Mouse (Mus musculus): ENCODE results near the gene Iqsec2. TPM values are rescaled to one million over a fixed set of nuclear protein-coding genes. Genes with fewer than 3 reads are reported as not detected.

Iqsec2 gene
- polyA plus RNA-seq, 1 experiment from 2014 or later = 3.9 TPM

- Histone ChIP-seq H3K9ac (no peak overlapping the region), H3K27me3 (0 out of 2 replicates have a peak, but pooled peaks cover 4% of the 10 kb centered on the region), H3K27ac (no peak overlapping the region), H3K4me2 (no peak overlapping the region), H3K9me3 (no peaks in the 10 kb centered on the region), H3K4me1 (no peaks in the 10 kb centered on the region), H3K4me3 (no peak overlapping the region), H3K36me3 (no peaks in the 10 kb centered on the region)
- ATAC-seq (ENCODE audit: insufficient number of reproducible peaks, low FRiP score, low TSS enrichment, low read depth) = no peak
- WGBS = 54% methylated on average over 3 of the region's 3 CpGs
Observed at GRCm38 (mm10) chrX:152158294-152158693, 14.2 kb downstream of the Iqsec2 start.

GRCm38 (mm10) chrX:152161404-152161803 is 17.3 kb downstream of the Iqsec2 start:
- peaks cover 13% of the 10 kb centered on the region; the same call in 1 of the 2 replicates for H3K27me3 ChIP-seq

GRCm38 (mm10) chrX:152164061-152164460 is 20.0 kb downstream of the Iqsec2 start:
- H3K27ac ChIP-seq = no peak overlapping the region
- H3K4me2 ChIP-seq = no peak overlapping the region
- no peak overlapping the region for H3K9ac ChIP-seq
- no peaks in the 10 kb centered on the region for H3K9me3 ChIP-seq
- no peak for ATAC-seq (ENCODE audit: insufficient number of reproducible peaks, low FRiP score, low TSS enrichment, low read depth)
- H3K4me3 ChIP-seq = no peak overlapping the region
- peaks cover 24% of the 10 kb centered on the region; the same call in 1 of the 2 replicates for H3K27me3 ChIP-seq
- no peaks in the 10 kb centered on the region for H3K4me1 ChIP-seq
- H3K36me3 ChIP-seq = no peaks in the 10 kb centered on the region

More at GRCm38 (mm10) chrX:152161404-152161803, 17.3 kb downstream of the Iqsec2 start:
- H3K4me3 ChIP-seq = no peak overlapping the region
- WGBS = 82% methylated on average over 4 of the region's 4 CpGs
- no peaks in the 10 kb centered on the region for H3K9me3 ChIP-seq
- no peaks in the 10 kb centered on the region for H3K36me3 ChIP-seq
- no peaks in the 10 kb centered on the region for H3K4me1 ChIP-seq
- no peak overlapping the region for H3K4me2 ChIP-seq
- no peak overlapping the region for H3K9ac ChIP-seq
- ATAC-seq (ENCODE audit: insufficient number of reproducible peaks, low FRiP score, low TSS enrichment, low read depth) = no peak
- H3K27ac ChIP-seq = no peak overlapping the region

GRCm38 (mm10) chrX:152166161-152166560 is 22.1 kb downstream of the Iqsec2 start:
- H3K27me3 ChIP-seq = peaks cover 29% of the 10 kb centered on the region; the same call in 1 of the 2 replicates
- H3K9ac ChIP-seq = no peak overlapping the region
- no peak for ATAC-seq (ENCODE audit: insufficient number of reproducible peaks, low FRiP score, low TSS enrichment, low read depth)
- H3K36me3 ChIP-seq = no peaks in the 10 kb centered on the region
- 78% methylated on average over 6 of the region's 6 CpGs for WGBS
- H3K4me2 ChIP-seq = no peak overlapping the region
- H3K4me3 ChIP-seq = no peak overlapping the region
- H3K4me1 ChIP-seq = no peaks in the 10 kb centered on the region
- no peak overlapping the region for H3K27ac ChIP-seq
- no peaks in the 10 kb centered on the region for H3K9me3 ChIP-seq

GRCm38 (mm10) chrX:152168521-152168920 is 24.5 kb downstream of the Iqsec2 start:
- H3K9ac ChIP-seq = no peak overlapping the region
- peaks cover 32% of the 10 kb centered on the region for H3K27me3 ChIP-seq
- H3K36me3 ChIP-seq = no peaks in the 10 kb centered on the region
- ATAC-seq (ENCODE audit: insufficient number of reproducible peaks, low FRiP score, low TSS enrichment, low read depth) = no peak
- H3K27ac ChIP-seq = no peak overlapping the region
- no peak overlapping the region for H3K4me3 ChIP-seq
- H3K9me3 ChIP-seq = no peaks in the 10 kb centered on the region
- WGBS = 67% methylated on average over 1 of the region's 1 CpGs
- H3K4me2 ChIP-seq = no peak overlapping the region
- peaks cover 8% of the 10 kb centered on the region; the same call in 1 of the 2 replicates for H3K4me1 ChIP-seq

- no peak overlapping the region for H3K27ac ChIP-seq
- H3K9ac ChIP-seq = no peak overlapping the region
- H3K4me2 ChIP-seq = no peak overlapping the region
- H3K4me3 ChIP-seq = no peak overlapping the region
- WGBS = 70% methylated on average over 6 of the region's 6 CpGs
- no peaks in the 10 kb centered on the region for H3K9me3 ChIP-seq
- H3K27me3 ChIP-seq = peaks cover 23% of the 10 kb centered on the region
- H3K36me3 ChIP-seq = no peaks in the 10 kb centered on the region
- 0 out of 2 replicates have a peak, but pooled peaks have one; percentile 40 for ATAC-seq (ENCODE audit: insufficient number of reproducible peaks, low FRiP score, low TSS enrichment, low read depth)
- H3K4me1 ChIP-seq = peaks cover 8% of the 10 kb centered on the region; the same call in 1 of the 2 replicates
Observed at GRCm38 (mm10) chrX:152171041-152172026, 27.3 kb downstream of the Iqsec2 start.

- no peaks in the 10 kb centered on the region for H3K36me3 ChIP-seq
- ATAC-seq (ENCODE audit: insufficient number of reproducible peaks, low FRiP score, low TSS enrichment, low read depth) = 0 out of 2 replicates have a peak, but pooled peaks have one; percentile 65
- H3K4me1 ChIP-seq = peaks cover 8% of the 10 kb centered on the region; the same call in 1 of the 2 replicates
- no peak overlapping the region for H3K4me2 ChIP-seq
- no peak overlapping the region for H3K9ac ChIP-seq
- 39% methylated on average over 3 of the region's 3 CpGs for WGBS
- 0 out of 2 replicates have a peak overlapping the region, but pooled peaks have one; percentile 33 for H3K27ac ChIP-seq
- H3K27me3 ChIP-seq = peaks cover 34% of the 10 kb centered on the region
- no peaks in the 10 kb centered on the region for H3K9me3 ChIP-seq
- no peak overlapping the region for H3K4me3 ChIP-seq
Observed at GRCm38 (mm10) chrX:152172487-152172935, 28.4 kb downstream of the Iqsec2 start.

GRCm38 (mm10) chrX:152175284-152175683 is 31.2 kb downstream of the Iqsec2 start:
- H3K36me3 ChIP-seq = no peaks in the 10 kb centered on the region
- no peaks in the 10 kb centered on the region for H3K9me3 ChIP-seq
- no peak overlapping the region for H3K4me3 ChIP-seq
- WGBS = 30% methylated on average over 3 of the region's 3 CpGs
- peak; percentile 22; the same call in 1 of the 2 replicates for ATAC-seq (ENCODE audit: insufficient number of reproducible peaks, low FRiP score, low TSS enrichment, low read depth)
- no peak overlapping the region for H3K4me2 ChIP-seq
- no peak overlapping the region for H3K27ac ChIP-seq
- peaks cover 8% of the 10 kb centered on the region; the same call in 1 of the 2 replicates for H3K4me1 ChIP-seq
- no peak overlapping the region for H3K9ac ChIP-seq
- H3K27me3 ChIP-seq = peaks cover 38% of the 10 kb centered on the region

- H3K9me3 ChIP-seq = no peaks in the 10 kb centered on the region
- no peak overlapping the region for H3K27ac ChIP-seq
- 100% methylated on average over 2 of the region's 2 CpGs for WGBS
- no peak overlapping the region for H3K9ac ChIP-seq
- H3K4me2 ChIP-seq = no peak overlapping the region
- H3K4me3 ChIP-seq = no peak overlapping the region
- H3K36me3 ChIP-seq = no peaks in the 10 kb centered on the region
- 0 out of 2 replicates have a peak, but pooled peaks cover under 1% of the 10 kb centered on the region for H3K4me1 ChIP-seq
- ATAC-seq (ENCODE audit: insufficient number of reproducible peaks, low FRiP score, low TSS enrichment, low read depth) = no peak
- H3K27me3 ChIP-seq = peaks cover 35% of the 10 kb centered on the region
Observed at GRCm38 (mm10) chrX:152177897-152178296, 33.8 kb downstream of the Iqsec2 start.

- peak overlapping the region; percentile 57; the same call in 1 of the 2 replicates for H3K27ac ChIP-seq
- no peaks in the 10 kb centered on the region for H3K36me3 ChIP-seq
- H3K4me2 ChIP-seq = peak overlapping the region; percentile 47
- H3K4me1 ChIP-seq = no peaks in the 10 kb centered on the region
- peaks cover 35% of the 10 kb centered on the region for H3K27me3 ChIP-seq
- whole genome bisulfite sequencing = 41% methylated on average over 8 of the region's 8 CpGs
- no peak overlapping the region for H3K9ac ChIP-seq
- no peaks in the 10 kb centered on the region for H3K9me3 ChIP-seq
- H3K4me3 ChIP-seq = peak overlapping the region; percentile 38
- ATAC-seq (ENCODE audit: insufficient number of reproducible peaks, low FRiP score, low TSS enrichment, low read depth) = 0 out of 2 replicates have a peak, but pooled peaks have one; percentile 71
Observed at GRCm38 (mm10) chrX:152178843-152179545, 34.9 kb downstream of the Iqsec2 start.

All from limb, embryonic 15.5 days (tissue).